Mouse (Mus musculus): ENCODE data around the gene Styx. TPM values are rescaled to one million over a fixed set of nuclear protein-coding genes. Genes with fewer than 3 reads are reported as not detected.
A peak's percentile ranks its signal among the peaks of the same experiment; 100 is the strongest.
"Not testable (repeated sequence)": the region's sequence is repeated elsewhere in the genome, so short reads cannot be mapped to it uniquely, and the experiment has no call there.

Styx gene
- polyA plus RNA-seq, 2 experiments, result 3.8 to 15.5 TPM

DNA sequence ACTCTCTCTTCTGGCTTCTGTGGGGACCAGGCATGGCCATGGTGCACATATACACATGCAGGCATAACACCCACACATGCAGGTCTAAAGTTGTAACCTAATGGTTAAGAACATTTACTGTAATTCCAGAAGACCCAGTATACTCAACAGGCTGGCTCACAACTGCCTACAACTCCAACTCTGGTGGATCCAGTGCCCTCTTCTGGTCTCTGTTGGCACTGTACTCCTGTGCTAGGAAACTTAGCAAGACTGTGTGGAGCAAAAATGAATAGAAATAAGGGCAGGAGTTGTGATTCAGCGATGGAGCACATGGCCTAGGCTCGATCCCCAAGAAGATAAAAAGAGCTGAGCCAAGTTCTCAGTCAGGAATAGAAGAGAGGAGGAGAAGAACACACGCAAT, 48.9 kb downstream of the Styx start:
- Histone ChIP-seq H3K4me2 (ENCODE audit: low read depth) (no peak overlapping the region), H3K4me1 (replicated peaks; ENCODE audit: control insufficient read depth in 2 of 2, insufficient read depth in 2 of 2, low read length in 1 of 2) (no peaks in the 10 kb centered on the region), H3K9ac (replicated peaks) (no peak overlapping the region), H3K4me3 (ENCODE audit: insufficient read depth in 1 of 2, low read depth in 2 of 2, low read length in 2 of 2) (no peak overlapping the region), H3K27ac (no peak overlapping the region), H3K36me3 (replicated peaks; ENCODE audit: control insufficient read depth, insufficient read depth, low read depth) (no peaks in the 10 kb centered on the region), H3K9me3 (ENCODE audit: control insufficient read depth, low read length) (no peaks in the 10 kb centered on the region), H3K27me3 (ENCODE audit: control insufficient read depth, insufficient read depth, low read length) (no peaks in the 10 kb centered on the region)
- DNase-seq (ENCODE audit: low read depth in 3 of 3, low spot score in 3 of 3) (no peak), ATAC-seq (ENCODE audit: insufficient read depth) (no peak)
- WGBS (ENCODE audit: insufficient replicate concordance), result 60% methylated on average over 3 of the region's 3 CpGs
- TF ChIP-seq EP300 (IDR thresholded peaks at IDR 0.05; ENCODE audit: low read depth) (no peak), CTCF (IDR thresholded peaks at IDR 0.05; ENCODE audit: low read depth) (peak; percentile 49)

DNA sequence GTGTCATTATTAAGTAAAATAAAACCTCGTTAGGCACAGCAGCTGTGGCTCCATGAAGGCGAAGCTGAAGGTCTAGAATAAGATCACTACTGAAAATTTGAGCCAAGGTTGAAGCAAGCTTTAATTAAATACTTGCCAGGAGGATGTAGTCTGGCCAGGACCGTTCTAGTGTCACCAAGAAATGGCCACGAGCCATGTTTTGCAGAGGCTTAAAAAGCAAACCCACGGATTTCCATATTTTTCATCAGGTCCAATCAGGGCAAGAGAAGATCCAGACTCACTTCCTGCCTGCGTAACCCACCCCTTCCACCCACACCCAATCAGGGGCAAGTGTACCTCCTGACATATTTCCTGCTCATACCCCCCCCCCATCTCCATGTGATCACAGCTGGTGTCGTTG, 52.8 kb downstream of the Styx start:
- no peak overlapping the region for H3K9ac ChIP-seq (replicated peaks)
- H3K36me3 ChIP-seq (replicated peaks; ENCODE audit: control insufficient read depth, insufficient read depth, low read depth), result no peaks in the 10 kb centered on the region
- DNase-seq (ENCODE audit: low read depth in 3 of 3, low spot score in 3 of 3) (no peak), ATAC-seq (ENCODE audit: insufficient read depth) (no peak)
- H3K27ac ChIP-seq, result no peak overlapping the region
- H3K9me3 ChIP-seq (ENCODE audit: control insufficient read depth, low read length), result no peaks in the 10 kb centered on the region
- TF ChIP-seq EP300 (IDR thresholded peaks at IDR 0.05; ENCODE audit: low read depth), result no peak
- no peak for TF ChIP-seq CTCF (IDR thresholded peaks at IDR 0.05; ENCODE audit: low read depth)
- no peak overlapping the region for H3K4me3 ChIP-seq (ENCODE audit: insufficient read depth in 1 of 2, low read depth in 2 of 2, low read length in 2 of 2)
- no peaks in the 10 kb centered on the region for H3K27me3 ChIP-seq (ENCODE audit: control insufficient read depth, insufficient read depth, low read length)
- no peaks in the 10 kb centered on the region for H3K4me1 ChIP-seq (replicated peaks; ENCODE audit: control insufficient read depth in 2 of 2, insufficient read depth in 2 of 2, low read length in 1 of 2)
- no peak overlapping the region for H3K4me2 ChIP-seq (ENCODE audit: low read depth)
- 61% methylated on average over 7 of the region's 7 CpGs for WGBS (ENCODE audit: insufficient replicate concordance)

DNA sequence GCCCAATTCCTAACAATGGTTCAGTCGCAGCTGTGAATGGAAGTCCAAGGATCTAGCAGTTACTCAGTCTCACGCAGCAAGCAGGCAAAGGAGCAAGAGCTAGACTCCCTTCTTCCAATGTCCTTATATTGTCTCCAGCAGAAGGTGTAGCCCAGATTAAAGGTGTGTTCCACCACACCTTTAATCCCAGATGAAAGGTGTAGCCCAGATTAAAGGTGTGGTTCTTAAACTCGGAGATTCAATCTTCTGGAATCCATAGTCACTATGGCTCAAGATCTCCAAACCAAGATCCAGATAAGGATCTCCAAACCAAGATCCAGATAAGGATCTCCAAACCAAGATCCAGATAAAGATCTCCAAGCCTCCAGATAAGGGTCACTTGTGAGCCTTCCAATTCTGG, 53.9 kb downstream of the Styx start, which contains the start of gene Gnpnat1:
Gene Gnpnat1 (minus strand): TSS at position 101 of the 400 bp plus-strand sequence.
- H3K27ac ChIP-seq; H3K9ac ChIP-seq (replicated peaks); H3K36me3 ChIP-seq (replicated peaks; ENCODE audit: control insufficient read depth, insufficient read depth, low read depth); H3K4me1 ChIP-seq (replicated peaks; ENCODE audit: control insufficient read depth in 2 of 2, insufficient read depth in 2 of 2, low read length in 1 of 2); H3K27me3 ChIP-seq (ENCODE audit: control insufficient read depth, insufficient read depth, low read length); ATAC-seq (ENCODE audit: insufficient read depth); H3K9me3 ChIP-seq (ENCODE audit: control insufficient read depth, low read length); DNase-seq (ENCODE audit: low read depth in 3 of 3, low spot score in 3 of 3); H3K4me3 ChIP-seq (ENCODE audit: insufficient read depth in 1 of 2, low read depth in 2 of 2, low read length in 2 of 2); H3K4me2 ChIP-seq (ENCODE audit: low read depth): not testable (repeated sequence)
- WGBS (ENCODE audit: insufficient replicate concordance), result 75% methylated on average over 2 of the region's 3 CpGs

DNA sequence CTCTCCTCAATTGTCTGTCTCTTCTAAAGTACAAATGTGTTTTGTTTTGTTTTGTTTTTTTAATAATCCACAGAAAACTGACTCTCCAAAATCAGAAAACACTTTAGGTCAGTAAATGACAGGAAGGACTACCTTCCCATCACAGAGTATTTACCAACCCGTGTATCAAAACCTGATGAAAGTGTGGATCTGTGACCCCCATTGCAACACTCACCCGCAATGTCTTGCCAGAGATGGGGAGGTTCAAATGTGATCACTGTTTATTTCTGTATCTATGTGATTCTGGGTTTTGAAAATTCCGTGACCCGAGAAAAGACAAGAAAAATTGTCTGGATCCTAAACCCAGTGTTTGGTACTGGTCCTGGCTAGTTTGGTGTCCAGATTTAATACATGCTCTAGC, 65.4 kb downstream of the Styx start:
- Histone ChIP-seq H3K4me2 (ENCODE audit: low read depth) (no peak overlapping the region), H3K9me3 (ENCODE audit: control insufficient read depth, low read length) (no peaks in the 10 kb centered on the region), H3K9ac (replicated peaks) (no peak overlapping the region), H3K4me1 (replicated peaks; ENCODE audit: control insufficient read depth in 2 of 2, insufficient read depth in 2 of 2, low read length in 1 of 2) (no peaks in the 10 kb centered on the region; a peak in 1 of 4 replicates), H3K27me3 (ENCODE audit: control insufficient read depth, insufficient read depth, low read length) (no peaks in the 10 kb centered on the region), H3K36me3 (replicated peaks; ENCODE audit: control insufficient read depth, insufficient read depth, low read depth) (no peaks in the 10 kb centered on the region), H3K27ac (no peak overlapping the region), H3K4me3 (ENCODE audit: insufficient read depth in 1 of 2, low read depth in 2 of 2, low read length in 2 of 2) (no peak overlapping the region)
- ATAC-seq (ENCODE audit: insufficient read depth) (no peak), DNase-seq (ENCODE audit: low read depth in 3 of 3, low spot score in 3 of 3) (no peak)
- WGBS (ENCODE audit: insufficient replicate concordance), result 73% methylated on average over 4 of the region's 4 CpGs
- TF ChIP-seq EP300 (IDR thresholded peaks at IDR 0.05; ENCODE audit: low read depth) (no peak), CTCF (IDR thresholded peaks at IDR 0.05; ENCODE audit: low read depth) (no peak)

DNA sequence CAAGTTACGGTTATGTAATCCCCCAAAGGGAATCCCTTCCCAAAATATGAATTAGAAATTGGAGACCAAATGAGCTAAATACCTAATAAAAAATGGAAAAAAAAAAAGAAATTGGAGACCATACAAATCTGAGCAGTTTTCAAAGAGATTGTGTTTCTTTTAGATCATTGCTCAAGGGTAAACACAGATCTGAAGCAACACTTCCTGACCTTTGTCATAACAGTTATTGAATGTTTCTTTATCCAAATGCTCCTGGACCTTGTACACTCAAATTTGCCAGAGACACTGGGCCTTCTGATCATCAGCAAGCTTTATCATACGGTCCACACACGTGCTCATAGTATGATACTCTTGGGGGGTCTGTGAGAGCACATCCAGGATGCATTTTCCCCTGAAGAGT, 67.7 kb downstream of the Styx start:
- 53% methylated on average over 3 of the region's 3 CpGs for WGBS (ENCODE audit: insufficient replicate concordance)
- no peak overlapping the region for H3K27ac ChIP-seq
- ATAC-seq (ENCODE audit: insufficient read depth), result no peak

More for the DNA sequence above, 67.7 kb downstream of the Styx start:
- H3K4me1 ChIP-seq (replicated peaks; ENCODE audit: control insufficient read depth in 2 of 2, insufficient read depth in 2 of 2, low read length in 1 of 2), result no peaks in the 10 kb centered on the region; a peak in 1 of 4 replicates
- H3K4me3 ChIP-seq (ENCODE audit: insufficient read depth in 1 of 2, low read depth in 2 of 2, low read length in 2 of 2), result no peak overlapping the region
- no peak overlapping the region for H3K4me2 ChIP-seq (ENCODE audit: low read depth)
- TF ChIP-seq CTCF (IDR thresholded peaks at IDR 0.05; ENCODE audit: low read depth) (no peak), EP300 (IDR thresholded peaks at IDR 0.05; ENCODE audit: low read depth) (no peak)
- H3K36me3 ChIP-seq (replicated peaks; ENCODE audit: control insufficient read depth, insufficient read depth, low read depth), result no peaks in the 10 kb centered on the region
- no peak overlapping the region for H3K9ac ChIP-seq (replicated peaks)
- peak in 1 of 3 experiments; percentile 2 for DNase-seq (ENCODE audit: low read depth in 3 of 3, low spot score in 3 of 3)
- no peaks in the 10 kb centered on the region for H3K27me3 ChIP-seq (ENCODE audit: control insufficient read depth, insufficient read depth, low read length)
- no peaks in the 10 kb centered on the region for H3K9me3 ChIP-seq (ENCODE audit: control insufficient read depth, low read length)
